Mouse (Mus musculus): Measurements from ENCODE around the gene Kcnd3.

DNA sequence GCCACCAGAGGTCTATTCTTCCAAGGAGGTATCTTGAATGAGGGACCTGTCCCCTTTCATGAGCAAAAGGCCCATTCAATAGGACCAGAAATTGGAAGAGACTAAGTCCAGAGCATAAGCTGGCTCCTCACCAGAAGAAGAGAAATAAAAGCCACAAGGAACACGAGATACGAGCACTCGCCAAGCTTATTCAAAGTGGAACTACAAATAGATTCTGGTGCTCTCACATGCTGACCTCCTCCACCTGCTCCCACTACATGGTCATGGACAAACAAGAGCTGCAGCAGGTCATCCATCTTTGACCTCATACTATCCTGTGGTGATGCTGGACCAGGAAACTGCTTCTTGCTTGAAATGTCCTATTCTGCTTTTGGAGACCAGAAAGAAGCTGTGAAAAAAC lies 180.9 kb downstream of the Kcnd3 start:
- TF ChIP-seq CTCF (IDR thresholded peaks at IDR 0.05; ENCODE audit: low read depth, low read length) (no peak), GATA1 (IDR thresholded peaks at IDR 0.05; ENCODE audit: borderline replicate concordance, low read length) (no peak)
